Mouse (Mus musculus) stomach, embryonic 15.5 days (tissue): ENCODE results near the gene Gdap1l1. TPM values are rescaled to one million over a fixed set of nuclear protein-coding genes. Genes with fewer than 3 reads are reported as not detected.

Experiments
- ATAC-seq: fragments of 200-750 bp; cut with Nextera tagmentation; 2 replicates; pipeline ENCODE4 v1.8.0; 2017; ENCODE audit warnings: low read depth, moderate number of reproducible peaks, moderate TSS enrichment; ENCODE audit not compliant: insufficient read depth, low FRiP score
- H3K27ac ChIP-seq: fragments of 300-500 bp; sonication (generic); 2 replicates; pipeline ENCODE4 v1.5.1; 2015; ENCODE audit warnings: mild to moderate bottlenecking, inconsistent platforms
- H3K27me3 ChIP-seq: fragments of 300-500 bp; sonication (generic); replicated peaks from 2 replicates; pipeline ENCODE4 v1.6.1; 2015; ENCODE audit warnings: inconsistent platforms
- H3K36me3 ChIP-seq: fragments of 300-500 bp; sonication (generic); 2 replicates; pipeline ENCODE4 v1.6.1; 2015; ENCODE audit warnings: inconsistent platforms
- H3K4me1 ChIP-seq: fragments of 300-500 bp; sonication (generic); 2 replicates; pipeline ENCODE4 v1.6.1; 2015; ENCODE audit warnings: inconsistent platforms
- H3K4me2 ChIP-seq: fragments of 300-500 bp; sonication (generic); 2 replicates; pipeline ENCODE4 v1.6.1; 2015; ENCODE audit warnings: mild to moderate bottlenecking, inconsistent platforms
- H3K4me3 ChIP-seq: fragments of 300-500 bp; sonication (generic); replicated peaks from 2 replicates; pipeline ENCODE4 v1.5.1; 2015; ENCODE audit warnings: inconsistent platforms
- H3K9ac ChIP-seq: fragments of 300-500 bp; sonication (generic); 2 replicates; pipeline ENCODE4 v1.6.1; 2015; ENCODE audit warnings: inconsistent platforms
- H3K9me3 ChIP-seq: fragments of 300-500 bp; sonication (generic); 2 replicates; pipeline ENCODE4 v1.6.1; 2016; ENCODE audit warnings: inconsistent platforms
- WGBS: fragments of 180-500 bp; shearing (Covaris S2); methylation state at CpG from one replicate; pipeline ENCODE4 v1.1.7; 2015; 5-methylcytosine and 5-hydroxymethylcytosine counted together
- polyA plus RNA-seq: library from polyadenylated mRNA; unstranded; fragments of >200 nt; fragmentation: Nextera tagmentation; extraction: Ambion mirVana; gene quantifications from 2 replicates; pipeline ENCODE4 v1.2.1, GENCODE M21; 2015

Gene Gdap1l1
- polyA plus RNA-seq, 1 experiment from 2014 or later = 5.8 TPM

DNA sequence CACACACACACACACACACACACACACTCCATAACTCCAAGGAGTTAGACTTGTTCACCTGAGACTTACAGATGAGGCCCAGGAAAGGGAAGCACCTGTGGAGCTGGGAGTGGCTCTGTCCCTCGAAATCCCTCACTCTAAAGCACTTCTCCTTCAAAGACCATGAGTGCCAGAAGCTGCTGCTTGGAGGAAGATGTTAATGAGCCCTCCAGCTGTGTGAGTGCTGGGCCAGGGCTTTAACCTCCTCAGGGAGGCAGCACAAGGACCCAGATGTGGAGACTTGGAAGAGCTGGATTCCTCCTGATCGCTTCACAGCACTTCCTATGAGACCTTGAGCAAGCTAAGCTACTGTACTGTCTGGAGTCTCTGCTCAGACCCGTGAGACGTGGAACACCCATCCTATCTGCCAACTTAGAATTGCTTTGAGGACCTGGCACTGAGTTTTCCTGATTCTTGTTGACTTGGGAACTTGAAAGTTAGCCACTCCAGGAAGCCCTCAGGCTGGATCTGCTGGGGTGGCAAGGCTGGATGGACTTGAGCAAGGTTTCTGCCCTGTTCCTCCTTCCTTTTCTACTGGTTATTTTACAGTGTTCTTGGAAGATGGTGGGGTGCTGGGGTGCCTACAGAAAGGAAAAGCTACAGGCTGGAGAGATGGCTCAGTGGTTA is 9.8 kb upstream of the Gdap1l1 start:
- Histone ChIP-seq H3K27me3 (no peaks in the 10 kb centered on the region), H3K27ac (no peak overlapping the region), H3K4me3 (no peak overlapping the region), H3K4me2 (no peak overlapping the region), H3K36me3 (no peaks in the 10 kb centered on the region), H3K4me1 (no peaks in the 10 kb centered on the region), H3K9me3 (no peaks in the 10 kb centered on the region), H3K9ac (no peak overlapping the region)
- ATAC-seq = no peak
- 25% methylated on average over 4 of the region's 4 CpGs for WGBS

GRCm38 (mm10) chr2:163431289-163431688 is 7.0 kb upstream of the Gdap1l1 start:
- no peak overlapping the region for H3K4me3 ChIP-seq
- no peak overlapping the region for H3K27ac ChIP-seq
- H3K27me3 ChIP-seq = no peaks in the 10 kb centered on the region
- no peaks in the 10 kb centered on the region for H3K9me3 ChIP-seq
- H3K9ac ChIP-seq = no peak overlapping the region
- H3K4me2 ChIP-seq = no peak overlapping the region
- WGBS = 82% methylated on average over 9 of the region's 9 CpGs
- no peaks in the 10 kb centered on the region for H3K36me3 ChIP-seq
- no peaks in the 10 kb centered on the region for H3K4me1 ChIP-seq
- no peak for ATAC-seq

DNA sequence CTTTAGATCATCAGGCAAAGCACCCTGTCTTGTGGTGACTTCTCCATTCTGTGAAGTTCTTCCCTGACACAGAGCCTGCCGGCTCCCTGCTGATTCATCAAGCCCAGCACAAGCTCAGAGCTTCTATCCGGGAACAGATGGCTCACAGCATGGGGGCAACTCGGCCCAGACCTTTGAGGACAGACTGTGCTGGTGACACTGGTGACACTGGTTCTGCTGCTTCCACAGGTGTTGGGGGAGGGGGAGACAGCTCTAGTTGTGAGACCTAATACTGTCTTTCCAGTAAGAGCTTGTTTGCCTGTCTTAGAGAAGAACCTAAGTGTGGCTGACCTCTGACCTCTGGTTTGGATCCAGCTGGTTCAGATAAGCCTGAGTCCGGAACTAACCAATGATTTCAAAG is 4.3 kb upstream of the Gdap1l1 start:
- 13% methylated on average over 4 of the region's 4 CpGs for WGBS
- Histone ChIP-seq H3K27me3 (peaks cover 3% of the 10 kb centered on the region), H3K4me2 (no peak overlapping the region), H3K4me1 (0 out of 2 replicates have a peak, but pooled peaks cover 6% of the 10 kb centered on the region), H3K9me3 (no peaks in the 10 kb centered on the region), H3K4me3 (no peak overlapping the region), H3K9ac (no peak overlapping the region), H3K36me3 (no peaks in the 10 kb centered on the region), H3K27ac (no peak overlapping the region)
- ATAC-seq = no peak

DNA sequence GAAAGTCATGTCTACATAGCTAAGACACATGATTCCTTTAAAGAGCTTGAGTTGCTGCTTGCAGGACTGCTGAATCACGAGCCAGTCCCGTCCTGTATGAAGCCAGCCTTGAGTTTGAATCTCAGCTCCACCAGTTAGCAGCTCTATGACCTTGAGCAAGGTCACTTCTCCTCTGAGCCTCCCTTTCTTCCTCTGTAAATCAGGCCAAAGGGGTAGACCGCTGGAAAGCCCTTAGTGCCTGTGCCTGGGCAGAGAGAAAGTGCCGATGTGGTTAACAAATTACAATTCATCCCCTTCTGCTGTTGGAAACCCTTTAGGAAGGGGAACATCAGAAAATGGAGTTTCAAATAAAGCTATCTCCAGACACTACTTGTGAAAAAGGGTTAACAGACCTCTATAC is 476 bp upstream of the Gdap1l1 start:
- WGBS = 37% methylated on average over 4 of the region's 4 CpGs
- Histone ChIP-seq H3K27me3 (peaks cover 9% of the 10 kb centered on the region), H3K36me3 (no peaks in the 10 kb centered on the region), H3K4me1 (0 out of 2 replicates have a peak, but pooled peaks cover 6% of the 10 kb centered on the region), H3K4me2 (peak overlapping the region; percentile 60), H3K27ac (no peak overlapping the region), H3K9ac (no peak overlapping the region), H3K9me3 (no peaks in the 10 kb centered on the region), H3K4me3 (peak overlapping the region; percentile 38)
- ATAC-seq = no peak

- Histone ChIP-seq H3K36me3 (no peaks in the 10 kb centered on the region), H3K4me3 (peak overlapping the region; percentile 38), H3K4me2 (peak overlapping the region; percentile 60), H3K9me3 (no peaks in the 10 kb centered on the region), H3K27me3 (peaks cover 9% of the 10 kb centered on the region), H3K27ac (no peak overlapping the region), H3K9ac (no peak overlapping the region), H3K4me1 (0 out of 2 replicates have a peak, but pooled peaks cover 6% of the 10 kb centered on the region)
- no peak; the same call in 1 of the 2 replicates for ATAC-seq
- 1% methylated on average over 30 of the region's 30 CpGs for WGBS
These were observed 559 bp downstream of the Gdap1l1 start for GRCm38 (mm10) chr2:163438619-163439451.

- no peak overlapping the region for H3K9ac ChIP-seq
- no peaks in the 10 kb centered on the region for H3K9me3 ChIP-seq
- no peak overlapping the region for H3K4me3 ChIP-seq
- no peak for ATAC-seq
- H3K4me2 ChIP-seq = no peak overlapping the region
- no peaks in the 10 kb centered on the region for H3K36me3 ChIP-seq
- H3K4me1 ChIP-seq = 0 out of 2 replicates have a peak, but pooled peaks cover 6% of the 10 kb centered on the region
- 49% methylated on average over 1 of the region's 1 CpGs for WGBS
- peaks cover 9% of the 10 kb centered on the region for H3K27me3 ChIP-seq
- no peak overlapping the region for H3K27ac ChIP-seq
These were observed 1.2 kb downstream of the Gdap1l1 start for GRCm38 (mm10) chr2:163439488-163439887.

GRCm38 (mm10) chr2:163443543-163443942 is 5.3 kb downstream of the Gdap1l1 start:
- WGBS = 50% methylated on average over 6 of the region's 6 CpGs
- Histone ChIP-seq H3K4me2 (no peak overlapping the region), H3K4me1 (0 out of 2 replicates have a peak, but pooled peaks cover under 1% of the 10 kb centered on the region), H3K4me3 (no peak overlapping the region), H3K27ac (no peak overlapping the region), H3K9ac (no peak overlapping the region), H3K9me3 (no peaks in the 10 kb centered on the region), H3K27me3 (peaks cover 9% of the 10 kb centered on the region), H3K36me3 (no peaks in the 10 kb centered on the region)
- no peak for ATAC-seq

- Histone ChIP-seq H3K9me3 (no peaks in the 10 kb centered on the region), H3K27ac (no peak overlapping the region), H3K36me3 (no peaks in the 10 kb centered on the region), H3K4me3 (no peak overlapping the region), H3K4me2 (no peak overlapping the region), H3K27me3 (peaks cover 6% of the 10 kb centered on the region), H3K9ac (no peak overlapping the region), H3K4me1 (no peaks in the 10 kb centered on the region)
- peak; percentile 47; the same call in 1 of the 2 replicates for ATAC-seq
- 58% methylated on average over 7 of the region's 7 CpGs for WGBS
These were observed 5.7 kb downstream of the Gdap1l1 start for GRCm38 (mm10) chr2:163444017-163444416.

- Histone ChIP-seq H3K9me3 (no peaks in the 10 kb centered on the region), H3K4me3 (no peak overlapping the region), H3K4me1 (no peaks in the 10 kb centered on the region), H3K27me3 (no peaks in the 10 kb centered on the region), H3K9ac (no peak overlapping the region), H3K27ac (no peak overlapping the region), H3K4me2 (no peak overlapping the region), H3K36me3 (no peaks in the 10 kb centered on the region)
- WGBS = 81% methylated on average over 12 of the region's 12 CpGs
- no peak for ATAC-seq
These were observed 9.1 kb downstream of the Gdap1l1 start for GRCm38 (mm10) chr2:163447375-163447774.

- ATAC-seq = no peak
- Histone ChIP-seq H3K9ac (no peak overlapping the region), H3K36me3 (no peaks in the 10 kb centered on the region), H3K4me2 (no peak overlapping the region), H3K9me3 (no peaks in the 10 kb centered on the region), H3K4me3 (no peak overlapping the region), H3K4me1 (no peaks in the 10 kb centered on the region), H3K27me3 (no peaks in the 10 kb centered on the region), H3K27ac (no peak overlapping the region)
- 62% methylated on average over 3 of the region's 3 CpGs for WGBS
These were observed 11.0 kb downstream of the Gdap1l1 start for GRCm38 (mm10) chr2:163449276-163449675.

DNA sequence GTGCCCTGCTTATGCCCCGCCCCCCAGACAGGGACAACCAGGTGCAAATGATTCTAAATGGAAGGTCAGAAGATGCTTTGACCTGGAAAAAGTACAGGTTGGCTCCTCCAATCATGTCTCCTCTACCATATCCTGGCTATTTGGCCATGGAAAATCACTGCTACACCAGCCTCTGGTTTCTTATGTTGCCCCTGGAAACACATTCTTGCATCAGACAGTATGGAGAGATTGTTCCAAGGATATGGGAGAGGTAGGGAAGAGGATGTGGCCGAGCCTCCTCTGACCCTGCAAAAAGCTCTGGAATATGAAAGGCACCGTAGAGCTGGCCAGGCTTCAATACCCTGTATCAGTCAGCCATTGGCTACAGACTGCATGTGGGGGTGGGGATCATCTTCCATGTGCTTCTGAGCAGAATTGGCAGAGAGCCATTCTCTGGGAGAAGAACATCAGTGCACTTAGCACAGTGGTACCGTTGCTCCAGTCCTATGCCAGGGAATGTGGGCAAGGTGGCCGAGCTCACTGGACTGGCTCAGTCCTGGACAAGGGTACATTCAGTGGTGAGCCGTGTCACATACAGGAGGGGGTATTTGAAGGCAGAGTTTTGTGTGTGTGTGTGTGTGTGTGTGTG is 12.5 kb downstream of the Gdap1l1 start:
- Histone ChIP-seq H3K9me3 (no peaks in the 10 kb centered on the region), H3K27me3 (no peaks in the 10 kb centered on the region), H3K4me3 (no peak overlapping the region), H3K36me3 (no peaks in the 10 kb centered on the region), H3K4me2 (no peak overlapping the region), H3K27ac (no peak overlapping the region), H3K4me1 (no peaks in the 10 kb centered on the region), H3K9ac (no peak overlapping the region)
- no peak for ATAC-seq
- WGBS = 59% methylated on average over 6 of the region's 6 CpGs

- no peak for ATAC-seq
- Histone ChIP-seq H3K9me3 (no peaks in the 10 kb centered on the region), H3K4me2 (no peak overlapping the region), H3K4me3 (no peak overlapping the region), H3K27me3 (no peaks in the 10 kb centered on the region), H3K36me3 (no peaks in the 10 kb centered on the region), H3K27ac (no peak overlapping the region), H3K9ac (no peak overlapping the region), H3K4me1 (no peaks in the 10 kb centered on the region)
- 84% methylated on average over 6 of the region's 6 CpGs for WGBS
These were observed 14.5 kb downstream of the Gdap1l1 start for GRCm38 (mm10) chr2:163452738-163453137.
